Mouse (Mus musculus): ENCODE measurements at regions not wholly inside any gene's neighbourhood (a gene's known extent, or its start where the extent isn't known, plus 50 kb on each side); places are given as distances from the start of the nearest gene placed in this dataset.

DNA sequence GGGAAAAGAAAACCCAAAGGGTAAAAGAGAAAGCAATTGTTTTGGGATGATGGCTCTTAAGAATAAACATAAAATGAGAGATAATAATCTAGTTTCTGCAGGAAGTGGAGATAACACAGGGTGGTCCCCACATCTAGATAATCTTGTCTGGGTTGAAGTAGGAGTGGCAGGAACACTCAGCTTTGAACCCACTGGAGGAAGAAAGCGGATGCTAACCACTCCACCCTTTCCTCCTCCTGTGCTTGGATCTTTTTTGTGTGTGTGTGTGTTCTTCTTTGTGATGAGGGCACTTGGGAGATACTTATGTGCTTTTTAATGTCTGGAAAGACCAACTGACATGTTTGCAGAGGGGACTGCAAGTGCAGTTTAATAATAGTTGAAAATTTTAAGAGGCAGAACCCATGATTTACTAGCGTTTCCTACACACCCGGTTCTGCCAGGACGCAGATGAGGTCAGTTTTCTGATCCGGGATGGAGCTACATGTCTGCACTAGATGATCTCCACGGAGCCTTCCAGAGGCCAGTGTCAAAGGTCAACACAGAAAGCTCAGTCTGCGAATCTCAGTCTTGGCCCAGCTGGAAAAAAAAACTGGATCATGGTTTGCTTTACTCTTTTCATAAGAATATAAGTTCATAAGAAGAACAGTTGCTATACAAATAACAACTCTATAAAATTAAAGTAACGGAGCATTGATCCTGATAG is 82.7 kb downstream of the Gm13691 start:
- H3K27ac ChIP-seq: no peak overlapping the region

DNA sequence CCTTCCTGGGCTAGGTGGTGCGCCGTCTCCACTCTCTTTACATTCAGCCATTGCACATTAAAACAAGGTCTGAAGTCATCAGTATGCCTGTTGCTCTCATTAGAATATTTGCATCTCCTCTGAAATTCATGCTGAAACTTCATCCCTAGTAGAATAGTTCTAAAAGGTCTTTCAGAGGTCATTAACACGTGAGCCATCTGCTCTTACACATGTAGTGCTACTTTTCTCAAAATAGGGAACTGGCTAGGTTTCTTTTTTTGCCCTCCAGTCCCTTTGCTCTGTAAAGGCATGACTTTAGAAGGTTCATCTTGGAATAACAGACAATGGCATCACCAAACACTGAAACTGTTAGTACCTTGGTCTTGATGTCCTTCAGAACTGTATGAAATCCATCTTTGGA is 85.6 kb downstream of the Gm13691 start:
- no peak overlapping the region for H3K4me2 ChIP-seq (ENCODE audit: low read length)
- DNase-seq (ENCODE audit: low spot score) (no peak), ATAC-seq (replicated peaks; ENCODE audit: low FRiP score, low read depth) (no peak)
- no peaks in the 10 kb centered on the region for H3K27me3 ChIP-seq (ENCODE audit: insufficient read depth, low read length)
- H3K4me3 ChIP-seq (replicated peaks; ENCODE audit: low read depth, low read length): no peak overlapping the region
- no peak for TF ChIP-seq CTCF (IDR thresholded peaks at IDR 0.05; ENCODE audit: low read depth)
- H3K36me3 ChIP-seq (ENCODE audit: insufficient read depth, low read length): no peaks in the 10 kb centered on the region
- 82% methylated on average over 3 of the region's 3 CpGs for whole genome bisulfite sequencing
- H3K4me1 ChIP-seq (replicated peaks; ENCODE audit: insufficient read depth, low read length): no peaks in the 10 kb centered on the region
- no peaks in the 10 kb centered on the region for H3K9me3 ChIP-seq (replicated peaks; ENCODE audit: low read length)
- H3K27ac ChIP-seq: no peak overlapping the region
- H3K9ac ChIP-seq (ENCODE audit: low read depth, low read length): no peak overlapping the region

More for the DNA sequence above, 82.7 kb downstream of the Gm13691 start:
- DNase-seq (ENCODE audit: low spot score) (peak; percentile 55), ATAC-seq (replicated peaks; ENCODE audit: low FRiP score, low read depth) (no peak)
- no peak for TF ChIP-seq CTCF (IDR thresholded peaks at IDR 0.05; ENCODE audit: low read depth)
- 33% methylated on average over 8 of the region's 8 CpGs for WGBS
- Histone ChIP-seq H3K4me3 (replicated peaks; ENCODE audit: low read depth, low read length) (no peak overlapping the region), H3K4me1 (replicated peaks; ENCODE audit: insufficient read depth, low read length) (no peaks in the 10 kb centered on the region), H3K4me2 (ENCODE audit: low read length) (no peak overlapping the region), H3K9me3 (replicated peaks; ENCODE audit: low read length) (no peaks in the 10 kb centered on the region), H3K9ac (ENCODE audit: low read depth, low read length) (no peak overlapping the region), H3K27me3 (ENCODE audit: insufficient read depth, low read length) (no peaks in the 10 kb centered on the region), H3K36me3 (ENCODE audit: insufficient read depth, low read length) (no peaks in the 10 kb centered on the region)

DNA sequence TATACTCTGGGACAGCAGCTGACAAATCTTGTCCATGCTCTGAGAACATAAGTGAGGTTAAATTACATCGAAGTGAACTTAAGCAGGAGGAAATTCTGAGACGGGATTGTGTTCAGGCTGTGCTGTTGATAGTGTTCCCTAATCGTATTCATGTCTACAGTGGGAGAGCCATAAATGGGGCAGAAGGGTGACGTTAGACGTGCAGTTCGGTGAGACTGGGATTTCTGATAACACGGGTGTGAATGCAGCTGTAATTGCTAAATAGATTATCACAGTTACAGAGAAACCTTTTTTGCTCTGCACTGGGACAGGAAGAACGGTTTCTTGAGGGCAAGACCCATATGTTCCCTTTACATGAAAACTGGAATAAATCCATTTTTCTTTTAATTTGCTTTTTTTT is 88.9 kb downstream of the Gm13691 start:
- no peak for TF ChIP-seq CTCF (IDR thresholded peaks at IDR 0.05; ENCODE audit: low read depth)
- ATAC-seq (replicated peaks; ENCODE audit: low FRiP score, low read depth): no peak
- WGBS: 45% methylated on average over 8 of the region's 8 CpGs

DNA sequence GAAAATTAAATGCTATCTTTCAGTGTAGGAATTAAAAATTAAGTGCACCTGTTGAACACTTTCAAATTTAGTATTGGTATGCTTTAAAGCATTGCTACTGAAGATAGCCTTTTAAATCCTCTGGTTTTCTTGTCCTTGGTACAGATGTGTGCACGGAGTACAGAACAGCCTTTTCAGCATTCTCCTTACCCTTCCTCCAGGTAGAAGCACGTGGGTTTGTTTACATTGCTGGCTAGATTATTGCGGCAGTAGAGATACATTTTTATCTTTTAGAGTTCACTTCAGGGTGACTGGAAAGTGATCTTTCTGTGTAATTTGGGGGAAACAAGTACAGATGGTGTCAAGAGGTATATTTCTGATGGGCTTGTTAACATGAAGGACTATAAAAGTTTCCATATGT is 89.9 kb downstream of the Gm13691 start:
- no peaks in the 10 kb centered on the region for H3K27me3 ChIP-seq (ENCODE audit: insufficient read depth, low read length)
- H3K9me3 ChIP-seq (replicated peaks; ENCODE audit: low read length): no peaks in the 10 kb centered on the region
- TF ChIP-seq CTCF (IDR thresholded peaks at IDR 0.05; ENCODE audit: low read depth): no peak
- no peaks in the 10 kb centered on the region for H3K36me3 ChIP-seq (ENCODE audit: insufficient read depth, low read length)
- 43% methylated on average over 3 of the region's 3 CpGs for WGBS
- no peak overlapping the region for H3K4me3 ChIP-seq (replicated peaks; ENCODE audit: low read depth, low read length)
- no peaks in the 10 kb centered on the region for H3K4me1 ChIP-seq (replicated peaks; ENCODE audit: insufficient read depth, low read length)
- ATAC-seq (replicated peaks; ENCODE audit: low FRiP score, low read depth) (no peak), DNase-seq (ENCODE audit: low spot score) (no peak)
- no peak overlapping the region for H3K27ac ChIP-seq
- no peak overlapping the region for H3K9ac ChIP-seq (ENCODE audit: low read depth, low read length)
- H3K4me2 ChIP-seq (ENCODE audit: low read length): no peak overlapping the region

More for the DNA sequence above, 88.9 kb downstream of the Gm13691 start:
- no peaks in the 10 kb centered on the region for H3K27me3 ChIP-seq (ENCODE audit: insufficient read depth, low read length)
- no peaks in the 10 kb centered on the region for H3K9me3 ChIP-seq (replicated peaks; ENCODE audit: low read length)
- no peak overlapping the region for H3K27ac ChIP-seq
- H3K4me3 ChIP-seq (replicated peaks; ENCODE audit: low read depth, low read length): no peak overlapping the region
- no peak overlapping the region for H3K4me2 ChIP-seq (ENCODE audit: low read length)
- DNase-seq (ENCODE audit: low spot score): no peak
- H3K9ac ChIP-seq (ENCODE audit: low read depth, low read length): no peak overlapping the region
- no peaks in the 10 kb centered on the region for H3K36me3 ChIP-seq (ENCODE audit: insufficient read depth, low read length)
- H3K4me1 ChIP-seq (replicated peaks; ENCODE audit: insufficient read depth, low read length): no peaks in the 10 kb centered on the region

DNA sequence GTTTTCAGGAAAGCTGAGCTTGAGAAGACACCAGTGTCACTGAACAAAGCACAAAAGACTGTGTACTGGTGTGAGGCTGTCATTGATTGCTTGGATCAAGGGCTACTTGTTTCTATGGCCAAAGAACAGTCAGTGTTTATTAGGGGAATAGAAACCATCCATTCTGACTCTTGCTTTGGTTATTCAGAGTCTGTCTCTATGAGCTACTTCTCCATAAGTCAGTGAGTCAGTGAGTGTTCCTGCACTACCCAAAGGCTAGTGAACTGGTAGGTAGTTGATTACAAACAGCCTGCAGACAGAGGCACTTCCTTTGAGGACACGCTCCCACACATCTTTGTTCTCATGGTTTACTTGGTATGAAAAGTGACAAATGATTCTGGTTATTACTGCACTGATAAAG is 104.4 kb downstream of the Gm13691 start:
- ATAC-seq (replicated peaks; ENCODE audit: low FRiP score, low read depth): no peak
- Histone ChIP-seq H3K9ac (ENCODE audit: low read depth, low read length) (no peak overlapping the region), H3K27me3 (ENCODE audit: insufficient read depth, low read length) (no peaks in the 10 kb centered on the region), H3K27ac (no peak overlapping the region), H3K36me3 (ENCODE audit: insufficient read depth, low read length) (no peaks in the 10 kb centered on the region), H3K4me3 (replicated peaks; ENCODE audit: low read depth, low read length) (no peak overlapping the region), H3K4me1 (replicated peaks; ENCODE audit: insufficient read depth, low read length) (no peaks in the 10 kb centered on the region), H3K9me3 (replicated peaks; ENCODE audit: low read length) (no peaks in the 10 kb centered on the region), H3K4me2 (ENCODE audit: low read length) (no peak overlapping the region)
- no peak for TF ChIP-seq CTCF (IDR thresholded peaks at IDR 0.05; ENCODE audit: low read depth)
- DNase-seq (ENCODE audit: low spot score): no peak
- 87% methylated on average over 1 of the region's 1 CpGs for WGBS

DNA sequence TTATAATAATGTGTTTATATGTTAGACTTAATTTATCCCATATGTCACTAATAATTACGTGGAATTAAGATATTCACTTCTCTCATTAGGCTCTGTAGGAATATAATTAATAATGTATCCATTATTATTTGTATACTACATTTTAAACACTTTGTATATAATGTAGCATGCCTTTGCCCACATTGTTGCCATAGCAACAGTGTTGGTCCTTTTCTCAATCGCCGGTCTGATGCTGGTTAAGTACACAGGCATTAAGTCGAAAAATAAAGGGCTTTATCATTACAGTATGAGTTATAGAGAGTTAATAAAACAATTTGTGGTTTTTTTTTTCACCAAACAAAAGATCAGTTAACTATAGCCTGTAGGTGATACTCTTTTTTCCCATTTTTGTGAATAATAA is 108.4 kb downstream of the Gm13691 start:
- 86% methylated on average over 4 of the region's 4 CpGs for WGBS
- no peak for ATAC-seq (replicated peaks; ENCODE audit: low FRiP score, low read depth)
- DNase-seq (ENCODE audit: low spot score): no peak
- no peak overlapping the region for H3K4me3 ChIP-seq (replicated peaks; ENCODE audit: low read depth, low read length)
- H3K9me3 ChIP-seq (replicated peaks; ENCODE audit: low read length): no peaks in the 10 kb centered on the region
- no peaks in the 10 kb centered on the region for H3K4me1 ChIP-seq (replicated peaks; ENCODE audit: insufficient read depth, low read length)
- H3K27ac ChIP-seq: no peak overlapping the region
- TF ChIP-seq CTCF (IDR thresholded peaks at IDR 0.05; ENCODE audit: low read depth): no peak
- no peak overlapping the region for H3K4me2 ChIP-seq (ENCODE audit: low read length)
- H3K9ac ChIP-seq (ENCODE audit: low read depth, low read length): no peak overlapping the region
- no peaks in the 10 kb centered on the region for H3K36me3 ChIP-seq (ENCODE audit: insufficient read depth, low read length)
- H3K27me3 ChIP-seq (ENCODE audit: insufficient read depth, low read length): no peaks in the 10 kb centered on the region

DNA sequence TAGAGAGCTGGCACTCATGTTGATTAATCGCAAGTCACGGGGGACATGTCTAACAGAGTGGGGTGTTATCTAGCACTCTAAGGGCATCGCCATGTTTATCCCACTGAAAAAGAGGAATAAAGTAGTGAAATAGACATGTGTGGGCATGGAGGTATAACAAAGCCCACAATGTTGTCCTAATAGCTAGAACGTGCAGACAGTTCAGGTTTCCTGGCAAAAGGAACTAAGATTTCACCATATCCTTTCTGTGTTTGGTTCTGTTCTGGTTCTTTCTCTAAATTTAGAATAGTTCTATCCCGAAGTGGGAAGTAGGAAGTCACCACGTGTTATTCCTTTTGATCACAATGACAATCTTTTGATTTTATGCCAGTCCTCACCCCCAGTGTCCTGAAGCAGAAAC is 123.2 kb downstream of the Gm13691 start:
- TF ChIP-seq CTCF (IDR thresholded peaks at IDR 0.05; ENCODE audit: low read depth): no peak
- ATAC-seq (replicated peaks; ENCODE audit: low FRiP score, low read depth) (no peak), DNase-seq (ENCODE audit: low spot score) (no peak)
- Histone ChIP-seq H3K4me3 (replicated peaks; ENCODE audit: low read depth, low read length) (no peak overlapping the region), H3K36me3 (ENCODE audit: insufficient read depth, low read length) (no peaks in the 10 kb centered on the region), H3K4me2 (ENCODE audit: low read length) (no peak overlapping the region), H3K9me3 (replicated peaks; ENCODE audit: low read length) (no peaks in the 10 kb centered on the region), H3K27ac (no peak overlapping the region), H3K4me1 (replicated peaks; ENCODE audit: insufficient read depth, low read length) (no peaks in the 10 kb centered on the region), H3K27me3 (ENCODE audit: insufficient read depth, low read length) (no peaks in the 10 kb centered on the region), H3K9ac (ENCODE audit: low read depth, low read length) (no peak overlapping the region)
- WGBS: 70% methylated on average over 6 of the region's 6 CpGs

Data from kidney, postnatal 0 days (tissue).